Mouse (Mus musculus) stomach, postnatal 0 days (tissue): ENCODE data around the gene Vnn1. TPM values are rescaled to one million over a fixed set of nuclear protein-coding genes. Genes with fewer than 3 reads are reported as not detected.

Experiments
- ATAC-seq: fragments of 200-750 bp; cut with Nextera tagmentation; 2 replicates; pipeline ENCODE4 v1.8.0; 2017; ENCODE audit not compliant: low FRiP score, low TSS enrichment
- DNase-seq: peaks from one replicate; pipeline ENCODE4 v3.0.0-alpha.2; 2016; ENCODE audit warnings: low spot score
- H3K27ac ChIP-seq: fragments of 300-500 bp; sonication (generic); replicated peaks from 2 replicates; pipeline ENCODE4 v1.5.1; 2014; ENCODE audit warnings: mild to moderate bottlenecking, control low read depth
- H3K27me3 ChIP-seq: fragments of 300-500 bp; sonication (generic); 2 replicates; pipeline ENCODE4 v1.6.1; 2014; ENCODE audit warnings: low read length; ENCODE audit not compliant: control insufficient read depth, insufficient read depth
- H3K36me3 ChIP-seq: fragments of 300-500 bp; sonication (generic); 2 replicates; pipeline ENCODE4 v1.6.1; 2014; ENCODE audit warnings: low read length, mixed read lengths; ENCODE audit not compliant: control insufficient read depth, insufficient read depth
- H3K4me1 ChIP-seq: fragments of 300-500 bp; sonication (generic); replicated peaks from 2 replicates; pipeline ENCODE4 v1.6.1; 2014; ENCODE audit warnings: antibody characterized with exemption; ENCODE audit not compliant: control insufficient read depth, insufficient read depth
- H3K4me2 ChIP-seq: fragments of 300-500 bp; sonication (generic); replicated peaks from 2 replicates; pipeline ENCODE4 v1.6.1; 2014; ENCODE audit warnings: low read depth, mild to moderate bottlenecking, control low read depth, moderate library complexity
- H3K4me3 ChIP-seq: fragments of 300-500 bp; sonication (generic); 2 replicates; pipeline ENCODE4 v1.5.1; 2014; ENCODE audit warnings: low read depth, low read length, control low read depth
- H3K9ac ChIP-seq: fragments of 300-500 bp; sonication (generic); 2 replicates; pipeline ENCODE4 v1.6.1; 2014; ENCODE audit warnings: mild to moderate bottlenecking, low read length, control low read depth, mixed read lengths
- H3K9me3 ChIP-seq: fragments of 300-500 bp; sonication (generic); 2 replicates; pipeline ENCODE4 v1.6.1; 2016; ENCODE audit warnings: low read length; ENCODE audit not compliant: control insufficient read depth
- CTCF ChIP-seq: IDR thresholded peaks from 2 replicates; pipeline ENCODE4 v1.5.1; 2016; ENCODE audit warnings: antibody characterized with exemption, low read depth, mild to moderate bottlenecking, moderate library complexity
- EP300 ChIP-seq: optimal IDR thresholded peaks from 2 replicates; pipeline ENCODE3; 2016; ENCODE audit warnings: antibody characterized with exemption
- WGBS: fragments of 180-500 bp; shearing (Covaris S2); extraction: QIAGEN DNeasy Blood & Tissue Kit; methylation state at CpG from one replicate; pipeline ENCODE4 v1.1.7; 2014; 5-methylcytosine and 5-hydroxymethylcytosine counted together
- polyA plus RNA-seq: library from polyadenylated mRNA; unstranded; fragments of >200 nt; fragmentation: Nextera tagmentation; extraction: Ambion mirVana; gene quantifications from 2 replicates; pipeline ENCODE4 v1.2.1, GENCODE M21; 2015

The Vnn1 gene
- polyA plus RNA-seq, 1 experiment from 2014 or later, result 3.0 TPM

DNA sequence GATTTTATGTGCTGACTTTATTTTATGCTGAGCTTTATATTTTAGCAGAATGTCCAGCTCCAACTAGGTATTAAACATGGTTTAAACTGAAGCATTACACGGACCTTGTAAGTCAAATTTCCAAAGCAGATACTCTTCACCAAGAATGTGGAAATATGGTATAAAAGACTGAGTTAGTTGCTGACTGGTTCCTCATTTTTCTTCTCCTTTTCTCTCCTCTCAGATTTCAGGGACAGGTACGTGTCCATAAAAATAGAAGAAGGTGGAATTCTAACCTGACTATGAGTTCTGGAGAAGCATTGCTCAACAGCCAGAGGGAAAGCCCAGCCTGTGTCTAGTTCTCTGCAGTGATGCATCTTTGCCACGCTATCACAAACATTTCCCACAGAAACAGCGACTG, 25.6 kb downstream of the Vnn1 start, which contains the start of gene Taar1:
TSS of gene Taar1 (plus strand) at position 301 of the 400 bp plus-strand sequence.
- H3K4me2 ChIP-seq, result no peak within 1 kb of the TSS
- no peak for TF ChIP-seq CTCF
- TF ChIP-seq EP300, result no peak
- no peak within 1 kb of the TSS for H3K4me3 ChIP-seq
- ATAC-seq (no peak), DNase-seq (no peak)
- H3K9ac ChIP-seq, result no peak within 1 kb of the TSS
- H3K36me3 ChIP-seq, result no peaks in the 10 kb centered on the region
- no peak within 1 kb of the TSS for H3K27ac ChIP-seq
- H3K4me1 ChIP-seq, result no peaks in the 10 kb centered on the region
- no peaks in the 10 kb centered on the region for H3K9me3 ChIP-seq
- H3K27me3 ChIP-seq, result no peaks in the 10 kb centered on the region
- WGBS, result 89% methylated on average over 4 of the region's 4 CpGs

DNA sequence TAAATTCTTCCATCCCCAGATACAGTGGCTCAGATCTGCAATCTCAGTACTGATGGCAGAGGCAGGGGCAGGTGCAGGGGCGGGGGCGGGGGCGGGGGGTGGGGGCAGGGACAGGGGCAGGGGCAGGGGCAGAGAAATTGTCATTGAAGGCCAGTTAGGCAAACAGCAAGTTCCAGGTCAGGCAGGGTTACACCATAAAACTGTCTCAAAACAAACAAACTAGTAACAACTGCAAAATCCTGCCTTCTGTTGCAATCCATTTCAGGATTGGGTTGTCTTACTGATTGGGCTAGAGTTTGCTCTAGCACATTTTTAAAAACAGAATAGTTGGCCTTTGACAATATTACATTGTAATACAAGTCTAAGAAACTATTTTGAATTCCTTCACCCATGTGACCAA, 28.0 kb downstream of the Vnn1 start:
- no peak for DNase-seq
- TF ChIP-seq EP300, result no peak
- no peak for TF ChIP-seq CTCF

DNA sequence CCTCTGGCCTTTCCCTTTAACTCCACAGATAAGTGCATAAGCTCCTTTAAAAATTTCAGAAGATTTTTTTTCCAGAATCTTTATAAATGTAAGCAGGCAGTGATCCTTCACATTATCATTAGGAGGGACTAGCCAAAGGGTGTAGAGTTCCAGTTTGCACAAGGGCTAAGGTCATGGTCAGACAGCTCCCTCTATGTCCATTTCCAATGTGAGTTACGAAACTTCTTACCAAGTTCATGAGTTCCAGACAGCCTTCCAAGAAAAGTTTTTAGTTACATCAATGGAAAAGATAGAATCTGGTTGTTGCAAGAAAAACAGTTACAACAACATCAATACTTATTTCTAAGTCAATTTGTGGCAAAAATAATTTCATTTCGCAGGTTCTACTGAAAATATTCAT, 29.5 kb downstream of the Vnn1 start:
- H3K27me3 ChIP-seq, result no peaks in the 10 kb centered on the region
- no peaks in the 10 kb centered on the region for H3K4me1 ChIP-seq
- DNase-seq (no peak), ATAC-seq (no peak)
- no peaks in the 10 kb centered on the region for H3K9me3 ChIP-seq
- no peaks in the 10 kb centered on the region for H3K36me3 ChIP-seq
- 81% methylated on average over 2 of the region's 2 CpGs for WGBS
- no peak overlapping the region for H3K9ac ChIP-seq
- H3K4me3 ChIP-seq, result no peak overlapping the region
- H3K27ac ChIP-seq, result no peak overlapping the region
- H3K4me2 ChIP-seq, result no peak overlapping the region
- no peak for TF ChIP-seq EP300
- no peak for TF ChIP-seq CTCF

More for the DNA sequence above, 28.0 kb downstream of the Vnn1 start:
- no peaks in the 10 kb centered on the region for H3K4me1 ChIP-seq
- 55% methylated on average over 3 of the region's 3 CpGs for WGBS
- no peaks in the 10 kb centered on the region for H3K9me3 ChIP-seq
- H3K4me2 ChIP-seq, result no peak overlapping the region
- no peak overlapping the region for H3K4me3 ChIP-seq
- no peaks in the 10 kb centered on the region for H3K27me3 ChIP-seq
- no peaks in the 10 kb centered on the region for H3K36me3 ChIP-seq
- H3K9ac ChIP-seq, result no peak overlapping the region
- no peak overlapping the region for H3K27ac ChIP-seq
- ATAC-seq, result no peak

DNA sequence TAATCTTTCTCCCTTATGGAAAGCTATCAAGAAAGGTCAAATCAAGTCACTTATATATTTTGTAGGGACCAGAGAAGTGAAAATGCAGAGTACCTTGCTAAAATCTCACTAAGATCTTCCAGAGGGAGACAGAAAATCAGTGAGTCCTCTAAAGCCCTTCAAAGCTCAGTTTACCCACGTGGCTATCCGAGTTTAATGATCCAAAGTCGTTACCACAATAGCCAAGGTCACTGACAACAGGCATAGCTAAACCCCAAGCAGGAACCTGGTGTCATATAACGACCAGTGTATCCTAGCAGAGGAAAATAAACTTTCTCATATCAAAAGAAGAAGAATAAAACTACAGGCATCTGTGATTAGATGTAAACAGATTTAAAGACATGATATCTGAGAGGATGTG, 43.1 kb downstream of the Vnn1 start:
- DNase-seq (no peak), ATAC-seq (no peak)
- 39% methylated on average over 4 of the region's 4 CpGs for WGBS
- no peak for TF ChIP-seq CTCF
- no peak for TF ChIP-seq EP300
- no peaks in the 10 kb centered on the region for H3K4me1 ChIP-seq
- no peak overlapping the region for H3K4me2 ChIP-seq
- no peaks in the 10 kb centered on the region for H3K27me3 ChIP-seq
- H3K36me3 ChIP-seq, result no peaks in the 10 kb centered on the region
- no peak overlapping the region for H3K27ac ChIP-seq
- no peak overlapping the region for H3K9ac ChIP-seq
- no peak overlapping the region for H3K4me3 ChIP-seq
- no peaks in the 10 kb centered on the region for H3K9me3 ChIP-seq

DNA sequence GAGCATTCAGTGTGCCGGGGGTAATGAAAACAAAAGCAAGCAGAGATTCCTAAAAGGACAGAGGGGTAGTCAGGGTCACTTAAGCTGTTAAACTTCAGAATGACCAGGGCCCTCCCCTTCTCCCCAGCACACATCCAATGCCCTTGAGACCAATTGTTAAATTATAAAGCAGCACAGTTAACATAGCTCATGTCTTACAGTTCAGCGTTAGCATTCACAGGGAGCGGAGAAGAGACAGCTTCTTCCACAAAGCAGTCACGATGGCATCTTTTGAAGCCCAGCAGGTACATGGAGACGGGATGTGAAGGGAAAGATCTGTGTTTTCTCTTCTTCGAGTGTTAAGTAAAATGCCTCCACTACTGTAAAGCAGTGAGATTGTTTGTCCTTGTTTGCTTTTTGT, 43.8 kb downstream of the Vnn1 start, which contains the start of gene Taar2:
TSS of gene Taar2 (plus strand) at position 261 of the 400 bp plus-strand sequence.
- Histone ChIP-seq H3K4me1 (no peaks in the 10 kb centered on the region), H3K27me3 (no peaks in the 10 kb centered on the region), H3K27ac (no peak within 1 kb of the TSS), H3K9me3 (no peaks in the 10 kb centered on the region), H3K36me3 (no peaks in the 10 kb centered on the region), H3K9ac (no peak within 1 kb of the TSS), H3K4me3 (no peak within 1 kb of the TSS), H3K4me2 (no peak within 1 kb of the TSS)
- 59% methylated on average over 6 of the region's 6 CpGs for WGBS
- DNase-seq (no peak), ATAC-seq (no peak)
- TF ChIP-seq EP300, result no peak
- TF ChIP-seq CTCF, result no peak

DNA sequence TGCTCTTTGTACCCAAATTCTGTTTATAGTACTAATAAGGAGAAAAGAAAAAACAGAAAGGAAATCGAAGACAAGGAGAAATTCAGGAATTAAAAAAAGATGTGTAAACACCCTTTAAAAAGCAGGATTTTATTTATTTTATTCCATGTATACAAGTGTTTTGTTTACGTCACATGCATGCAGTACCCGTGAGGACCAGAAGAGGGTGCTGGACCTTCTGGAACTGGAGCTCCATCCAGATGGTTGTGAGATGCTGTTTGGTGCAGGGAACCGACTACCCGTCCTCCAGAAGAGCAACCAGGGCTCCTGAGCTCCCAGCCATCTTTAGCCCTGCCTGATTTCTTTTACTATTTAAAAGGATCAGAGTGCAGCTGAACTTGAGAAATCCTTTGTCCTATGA, 48.0 kb downstream of the Vnn1 start:
- DNase-seq, result no peak
- H3K9me3 ChIP-seq, result no peaks in the 10 kb centered on the region
- peak; percentile 52 for TF ChIP-seq CTCF
- TF ChIP-seq EP300, result no peak

More for the DNA sequence above, 48.0 kb downstream of the Vnn1 start:
- no peak for ATAC-seq
- no peaks in the 10 kb centered on the region for H3K4me1 ChIP-seq
- H3K4me3 ChIP-seq, result no peak overlapping the region
- H3K36me3 ChIP-seq, result no peaks in the 10 kb centered on the region
- H3K9ac ChIP-seq, result no peak overlapping the region
- no peaks in the 10 kb centered on the region for H3K27me3 ChIP-seq
- 76% methylated on average over 5 of the region's 5 CpGs for WGBS
- no peak overlapping the region for H3K27ac ChIP-seq
- H3K4me2 ChIP-seq, result no peak overlapping the region
